Mouse (Mus musculus) forebrain, embryonic 13.5 days (tissue): ENCODE measurements around the gene Eif5b. TPM values are rescaled to one million over a fixed set of nuclear protein-coding genes. Genes with fewer than 3 reads are reported as not detected.

Experiments used
- ATAC-seq: fragments of 200-750 bp; cut with Nextera tagmentation; 2 replicates; pipeline ENCODE4 v1.8.0; 2017
- H3K27ac ChIP-seq: fragments of 300-500 bp; sonication (generic); 2 replicates; pipeline ENCODE4 v1.5.1; 2015; ENCODE audit warnings: inconsistent platforms, mild to moderate bottlenecking, moderate library complexity
- H3K27me3 ChIP-seq: fragments of 300-500 bp; sonication (generic); 2 replicates; pipeline ENCODE4 v1.6.1; 2015; ENCODE audit warnings: mild to moderate bottlenecking, inconsistent platforms
- H3K36me3 ChIP-seq: fragments of 300-500 bp; sonication (generic); 2 replicates; pipeline ENCODE4 v1.6.1; 2015; ENCODE audit warnings: mild to moderate bottlenecking, inconsistent platforms; ENCODE audit not compliant: poor library complexity, severe bottlenecking
- H3K4me1 ChIP-seq: fragments of 300-500 bp; sonication (generic); 2 replicates; pipeline ENCODE4 v1.6.1; 2015; ENCODE audit warnings: inconsistent platforms
- H3K4me2 ChIP-seq: fragments of 300-500 bp; sonication (generic); 2 replicates; pipeline ENCODE4 v1.6.1; 2015; ENCODE audit warnings: inconsistent platforms, mild to moderate bottlenecking, moderate library complexity
- H3K4me3 ChIP-seq: fragments of 300-500 bp; sonication (generic); 2 replicates; pipeline ENCODE4 v1.5.1; 2015; ENCODE audit warnings: mild to moderate bottlenecking, inconsistent platforms
- H3K9ac ChIP-seq: fragments of 300-500 bp; sonication (generic); 2 replicates; pipeline ENCODE4 v1.6.1; 2015; ENCODE audit warnings: mild to moderate bottlenecking, inconsistent platforms
- H3K9me3 ChIP-seq: fragments of 300-500 bp; sonication (generic); replicated peaks from 2 replicates; pipeline ENCODE4 v1.6.1; 2016; ENCODE audit warnings: inconsistent platforms
- WGBS: fragments of 180-500 bp; shearing (Covaris S2); methylation state at CpG from one replicate; pipeline ENCODE4 v1.1.7; 2015; 5-methylcytosine and 5-hydroxymethylcytosine counted together
- polyA plus RNA-seq: library from polyadenylated mRNA; unstranded; fragments of >200 nt; fragmentation: Nextera tagmentation; extraction: Ambion mirVana; gene quantifications from 2 replicates; pipeline ENCODE4 v1.2.1, GENCODE M21; 2015

Eif5b gene
- polyA plus RNA-seq, 1 experiment from 2014 or later = 28.9 TPM

- 93% methylated on average over 7 of the region's 7 CpGs for WGBS
- no peak for ATAC-seq
- H3K4me2 ChIP-seq = no peak overlapping the region
These were observed 20.5 kb upstream of the Eif5b start for GRCm38 (mm10) chr1:37977303-37977702.

GRCm38 (mm10) chr1:37984326-37984725 is 13.5 kb upstream of the Eif5b start:
- ATAC-seq = no peak
- no peak overlapping the region for H3K4me2 ChIP-seq
- H3K9ac ChIP-seq = no peak overlapping the region
- no peaks in the 10 kb centered on the region for H3K9me3 ChIP-seq
- no peak overlapping the region for H3K4me3 ChIP-seq
- peaks cover 41% of the 10 kb centered on the region for H3K36me3 ChIP-seq
- H3K27me3 ChIP-seq = no peaks in the 10 kb centered on the region
- no peak overlapping the region for H3K27ac ChIP-seq
- 90% methylated on average over 1 of the region's 1 CpGs for WGBS
- no peaks in the 10 kb centered on the region for H3K4me1 ChIP-seq

More at GRCm38 (mm10) chr1:37977303-37977702, 20.5 kb upstream of the Eif5b start:
- no peaks in the 10 kb centered on the region for H3K36me3 ChIP-seq
- no peaks in the 10 kb centered on the region for H3K27me3 ChIP-seq
- H3K4me1 ChIP-seq = no peaks in the 10 kb centered on the region
- H3K27ac ChIP-seq = no peak overlapping the region
- H3K9me3 ChIP-seq = no peaks in the 10 kb centered on the region
- no peak overlapping the region for H3K9ac ChIP-seq
- no peak overlapping the region for H3K4me3 ChIP-seq

GRCm38 (mm10) chr1:37985764-37986323 is 12.0 kb upstream of the Eif5b start:
- Histone ChIP-seq H3K4me1 (no peaks in the 10 kb centered on the region), H3K27me3 (no peaks in the 10 kb centered on the region), H3K4me2 (no peak overlapping the region), H3K9ac (no peak overlapping the region), H3K27ac (no peak overlapping the region), H3K4me3 (no peak overlapping the region), H3K36me3 (peaks cover 55% of the 10 kb centered on the region), H3K9me3 (no peaks in the 10 kb centered on the region)
- ATAC-seq = no peak
- WGBS = 82% methylated on average over 9 of the region's 9 CpGs

GRCm38 (mm10) chr1:37987856-37988255 is 10.0 kb upstream of the Eif5b start:
- Histone ChIP-seq H3K9ac (no peak overlapping the region), H3K4me1 (no peaks in the 10 kb centered on the region), H3K27ac (no peak overlapping the region), H3K36me3 (peaks cover 74% of the 10 kb centered on the region), H3K4me2 (no peak overlapping the region), H3K27me3 (no peaks in the 10 kb centered on the region), H3K4me3 (no peak overlapping the region), H3K9me3 (no peaks in the 10 kb centered on the region)
- 93% methylated on average over 5 of the region's 5 CpGs for WGBS
- ATAC-seq = no peak

- H3K4me2 ChIP-seq = peak overlapping the region; percentile 81
- H3K9me3 ChIP-seq = no peaks in the 10 kb centered on the region
- peak overlapping the region; percentile 96 for H3K4me3 ChIP-seq
- WGBS = 54% methylated on average over 3 of the region's 3 CpGs
- peak overlapping the region; percentile 86 for H3K9ac ChIP-seq
- no peaks in the 10 kb centered on the region for H3K27me3 ChIP-seq
- peaks cover 43% of the 10 kb centered on the region for H3K36me3 ChIP-seq
- no peak overlapping the region for H3K27ac ChIP-seq
- ATAC-seq = no peak
- H3K4me1 ChIP-seq = peaks cover 24% of the 10 kb centered on the region
These were observed 1.6 kb upstream of the Eif5b start for GRCm38 (mm10) chr1:37996226-37996625.

GRCm38 (mm10) chr1:37996877-37997484 is 829 bp upstream of the Eif5b start:
- H3K9me3 ChIP-seq = no peaks in the 10 kb centered on the region
- under 1% methylated on average over 42 of the region's 42 CpGs for WGBS

GRCm38 (mm10) chr1:37998371-37999199 is 775 bp downstream of the Eif5b start:
- Histone ChIP-seq H3K4me3 (peak overlapping the region; percentile 96), H3K9ac (peak overlapping the region; percentile 95), H3K4me1 (peaks cover 24% of the 10 kb centered on the region), H3K4me2 (peak overlapping the region; percentile 81), H3K27me3 (no peaks in the 10 kb centered on the region), H3K9me3 (no peaks in the 10 kb centered on the region), H3K36me3 (peaks cover 21% of the 10 kb centered on the region), H3K27ac (peak overlapping the region; percentile 87)
- 4% methylated on average over 43 of the region's 47 CpGs for WGBS
- peak; percentile 1; the same call in 1 of the 2 replicates for ATAC-seq

More at GRCm38 (mm10) chr1:37996877-37997484, 829 bp upstream of the Eif5b start:
- no peaks in the 10 kb centered on the region for H3K27me3 ChIP-seq
- peak overlapping the region; percentile 81 for H3K4me2 ChIP-seq
- H3K4me3 ChIP-seq = peak overlapping the region; percentile 96
- peak overlapping the region; percentile 95 for H3K9ac ChIP-seq
- H3K4me1 ChIP-seq = peaks cover 24% of the 10 kb centered on the region
- H3K27ac ChIP-seq = peak overlapping the region; percentile 93
- peak; percentile 97 for ATAC-seq
- peaks cover 36% of the 10 kb centered on the region for H3K36me3 ChIP-seq

GRCm38 (mm10) chr1:37999552-37999951 is 1.7 kb downstream of the Eif5b start:
- Histone ChIP-seq H3K9ac (peak overlapping the region; percentile 26; the same call in 1 of the 2 replicates), H3K9me3 (no peaks in the 10 kb centered on the region), H3K4me1 (peaks cover 24% of the 10 kb centered on the region), H3K27me3 (no peaks in the 10 kb centered on the region), H3K4me3 (no peak overlapping the region), H3K27ac (no peak overlapping the region), H3K36me3 (peaks cover 11% of the 10 kb centered on the region), H3K4me2 (peak overlapping the region; percentile 81)
- no peak for ATAC-seq
- 90% methylated on average over 3 of the region's 3 CpGs for WGBS

- Histone ChIP-seq H3K9me3 (no peaks in the 10 kb centered on the region), H3K4me1 (peaks cover 23% of the 10 kb centered on the region), H3K9ac (no peak overlapping the region), H3K4me2 (no peak overlapping the region), H3K27ac (no peak overlapping the region), H3K36me3 (no peaks in the 10 kb centered on the region), H3K27me3 (no peaks in the 10 kb centered on the region), H3K4me3 (no peak overlapping the region)
- 94% methylated on average over 8 of the region's 8 CpGs for WGBS
- no peak for ATAC-seq
These were observed 3.0 kb downstream of the Eif5b start for GRCm38 (mm10) chr1:38000844-38001243.

- Histone ChIP-seq H3K9me3 (no peaks in the 10 kb centered on the region), H3K4me2 (no peak overlapping the region), H3K27me3 (no peaks in the 10 kb centered on the region), H3K9ac (no peak overlapping the region), H3K4me1 (peaks cover 16% of the 10 kb centered on the region), H3K4me3 (no peak overlapping the region), H3K27ac (no peak overlapping the region), H3K36me3 (no peaks in the 10 kb centered on the region)
- WGBS = 97% methylated on average over 9 of the region's 9 CpGs
- ATAC-seq = no peak
These were observed 4.1 kb downstream of the Eif5b start for GRCm38 (mm10) chr1:38001956-38002355.

GRCm38 (mm10) chr1:38003046-38003445 is 5.2 kb downstream of the Eif5b start:
- no peak for ATAC-seq
- H3K27ac ChIP-seq = no peak overlapping the region
- H3K4me2 ChIP-seq = no peak overlapping the region
- 94% methylated on average over 3 of the region's 3 CpGs for WGBS
- H3K4me3 ChIP-seq = no peak overlapping the region
- peaks cover 16% of the 10 kb centered on the region for H3K4me1 ChIP-seq
- H3K36me3 ChIP-seq = no peaks in the 10 kb centered on the region
- H3K9ac ChIP-seq = no peak overlapping the region
- H3K9me3 ChIP-seq = no peaks in the 10 kb centered on the region
- H3K27me3 ChIP-seq = no peaks in the 10 kb centered on the region

GRCm38 (mm10) chr1:38006741-38007140 is 8.9 kb downstream of the Eif5b start:
- Histone ChIP-seq H3K4me1 (no peaks in the 10 kb centered on the region), H3K27me3 (no peaks in the 10 kb centered on the region), H3K4me2 (no peak overlapping the region), H3K4me3 (no peak overlapping the region), H3K9ac (no peak overlapping the region), H3K9me3 (no peaks in the 10 kb centered on the region), H3K27ac (no peak overlapping the region), H3K36me3 (no peaks in the 10 kb centered on the region)
- 78% methylated on average over 3 of the region's 3 CpGs for WGBS
- ATAC-seq = no peak
